Mouse (Mus musculus): Measurements from ENCODE around the gene Gm45140. TPM values are rescaled to one million over a fixed set of nuclear protein-coding genes. Genes with fewer than 3 reads are reported as not detected.
A peak's percentile ranks its signal among the peaks of the same experiment; 100 is the strongest.

The Gm45140 gene
- polyA plus RNA-seq, 1 experiment from 2014 or later = 3.0 TPM

GRCm38 (mm10) chr6:87780546-87781301 is 54.9 kb downstream of the Gm45140 start:
- Histone ChIP-seq H3K4me1 (replicated peaks; ENCODE audit: insufficient read depth, low read length) (no peaks in the 10 kb centered on the region; the same call in 1 of the 2 replicates), H3K27me3 (ENCODE audit: insufficient read depth, low read length) (no peaks in the 10 kb centered on the region), H3K36me3 (ENCODE audit: insufficient read depth, low read length) (no peaks in the 10 kb centered on the region), H3K27ac (no peak overlapping the region), H3K4me2 (ENCODE audit: low read length) (no peak overlapping the region), H3K9me3 (replicated peaks; ENCODE audit: low read length) (no peaks in the 10 kb centered on the region), H3K9ac (ENCODE audit: low read depth, low read length) (no peak overlapping the region), H3K4me3 (replicated peaks; ENCODE audit: low read depth, low read length) (no peak overlapping the region)
- ATAC-seq (replicated peaks; ENCODE audit: low FRiP score, low read depth) (no peak), DNase-seq (ENCODE audit: low spot score) (no peak)
- TF ChIP-seq CTCF (IDR thresholded peaks at IDR 0.05; ENCODE audit: low read depth) = no peak
- 86% methylated on average over 10 of the region's 10 CpGs for WGBS

GRCm38 (mm10) chr6:87779174-87780165 is 56.1 kb downstream of the Gm45140 start:
- Histone ChIP-seq H3K4me1 (replicated peaks; ENCODE audit: insufficient read depth, low read length) (no peaks in the 10 kb centered on the region; the same call in 1 of the 2 replicates), H3K4me2 (ENCODE audit: low read length) (no peak overlapping the region), H3K27me3 (ENCODE audit: insufficient read depth, low read length) (no peaks in the 10 kb centered on the region), H3K9ac (ENCODE audit: low read depth, low read length) (no peak overlapping the region), H3K36me3 (ENCODE audit: insufficient read depth, low read length) (no peaks in the 10 kb centered on the region), H3K9me3 (replicated peaks; ENCODE audit: low read length) (no peaks in the 10 kb centered on the region), H3K4me3 (replicated peaks; ENCODE audit: low read depth, low read length) (no peak overlapping the region), H3K27ac (no peak overlapping the region)
- WGBS = 82% methylated on average over 11 of the region's 11 CpGs
- DNase-seq (ENCODE audit: low spot score) = no peak
- no peak for ATAC-seq (replicated peaks; ENCODE audit: low FRiP score, low read depth)
- TF ChIP-seq CTCF (IDR thresholded peaks at IDR 0.05; ENCODE audit: low read depth) = peak; percentile 48

GRCm38 (mm10) chr6:87778294-87779173 is 57.1 kb downstream of the Gm45140 start:
- DNase-seq (ENCODE audit: low spot score) (no peak), ATAC-seq (replicated peaks; ENCODE audit: low FRiP score, low read depth) (no peak)
- Histone ChIP-seq H3K9ac (ENCODE audit: low read depth, low read length) (no peak overlapping the region), H3K4me2 (ENCODE audit: low read length) (no peak overlapping the region), H3K27ac (no peak overlapping the region), H3K9me3 (replicated peaks; ENCODE audit: low read length) (no peaks in the 10 kb centered on the region), H3K4me3 (replicated peaks; ENCODE audit: low read depth, low read length) (no peak overlapping the region), H3K27me3 (ENCODE audit: insufficient read depth, low read length) (no peaks in the 10 kb centered on the region), H3K36me3 (ENCODE audit: insufficient read depth, low read length) (no peaks in the 10 kb centered on the region), H3K4me1 (replicated peaks; ENCODE audit: insufficient read depth, low read length) (no peaks in the 10 kb centered on the region; the same call in 1 of the 2 replicates)
- WGBS = 59% methylated on average over 11 of the region's 11 CpGs
- TF ChIP-seq CTCF (IDR thresholded peaks at IDR 0.05; ENCODE audit: low read depth) = no peak

DNA sequence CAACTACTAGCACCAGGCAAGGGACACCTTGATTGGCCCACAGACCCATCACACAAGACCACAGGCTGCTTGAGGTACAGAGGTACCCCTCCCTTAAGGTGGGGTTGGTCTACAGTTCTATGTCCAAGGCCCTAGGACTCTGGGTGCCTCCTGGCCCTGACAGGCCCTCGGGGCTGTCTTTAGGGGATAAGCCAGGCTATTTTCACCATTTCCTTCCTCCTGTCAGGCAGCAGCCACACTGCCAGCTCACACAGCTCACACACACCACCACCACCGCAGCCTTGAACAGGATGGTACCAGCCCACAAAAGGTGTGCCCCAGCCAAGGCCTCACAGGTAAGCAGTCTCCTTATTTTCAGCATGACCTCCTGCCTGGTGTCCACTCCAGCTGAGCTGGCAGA is 57.8 kb downstream of the Gm45140 start, which contains the start of gene Gp9:
TSS of gene Gp9 (plus strand) at position 231 of the 400 bp plus-strand sequence.
- H3K27me3 ChIP-seq (ENCODE audit: insufficient read depth, low read length) = no peaks in the 10 kb centered on the region
- ATAC-seq (replicated peaks; ENCODE audit: low FRiP score, low read depth) (no peak), DNase-seq (ENCODE audit: low spot score) (no peak)
- no peak within 1 kb of the TSS for H3K4me3 ChIP-seq (replicated peaks; ENCODE audit: low read depth, low read length)
- no peak within 1 kb of the TSS for H3K9ac ChIP-seq (ENCODE audit: low read depth, low read length)
- no peaks in the 10 kb centered on the region; the same call in 1 of the 2 replicates for H3K4me1 ChIP-seq (replicated peaks; ENCODE audit: insufficient read depth, low read length)
- WGBS = 58% methylated on average over 2 of the region's 2 CpGs
- no peak for TF ChIP-seq CTCF (IDR thresholded peaks at IDR 0.05; ENCODE audit: low read depth)
- H3K36me3 ChIP-seq (ENCODE audit: insufficient read depth, low read length) = no peaks in the 10 kb centered on the region
- no peak within 1 kb of the TSS for H3K27ac ChIP-seq
- no peak within 1 kb of the TSS for H3K4me2 ChIP-seq (ENCODE audit: low read length)
- H3K9me3 ChIP-seq (replicated peaks; ENCODE audit: low read length) = no peaks in the 10 kb centered on the region

GRCm38 (mm10) chr6:87776663-87777062 is 58.9 kb downstream of the Gm45140 start:
- Histone ChIP-seq H3K27me3 (ENCODE audit: insufficient read depth, low read length) (no peaks in the 10 kb centered on the region), H3K4me1 (replicated peaks; ENCODE audit: insufficient read depth, low read length) (no peaks in the 10 kb centered on the region; the same call in 1 of the 2 replicates), H3K9ac (ENCODE audit: low read depth, low read length) (no peak overlapping the region), H3K4me2 (ENCODE audit: low read length) (no peak overlapping the region), H3K36me3 (ENCODE audit: insufficient read depth, low read length) (no peaks in the 10 kb centered on the region), H3K4me3 (replicated peaks; ENCODE audit: low read depth, low read length) (no peak overlapping the region), H3K9me3 (replicated peaks; ENCODE audit: low read length) (no peaks in the 10 kb centered on the region), H3K27ac (no peak overlapping the region)
- DNase-seq (ENCODE audit: low spot score) (no peak), ATAC-seq (replicated peaks; ENCODE audit: low FRiP score, low read depth) (no peak)
- TF ChIP-seq CTCF (IDR thresholded peaks at IDR 0.05; ENCODE audit: low read depth) = no peak
- WGBS = 53% methylated on average over 1 of the region's 1 CpGs
